Mouse (Mus musculus) erythroblast, embryonic 14.5 days (primary cell): ENCODE results near the gene Slc50a1.

ENCODE experiments used
- GATA1 ChIP-seq: IDR thresholded peaks from 2 replicates; pipeline ENCODE4 v1.6.1; 2012; ENCODE audit warnings: low read length, inconsistent platforms, mixed read lengths
- TAL1 ChIP-seq: IDR thresholded peaks from 3 replicates; pipeline ENCODE4 v1.6.1; 2012; ENCODE audit warnings: low read length, inconsistent platforms, mixed read lengths

DNA sequence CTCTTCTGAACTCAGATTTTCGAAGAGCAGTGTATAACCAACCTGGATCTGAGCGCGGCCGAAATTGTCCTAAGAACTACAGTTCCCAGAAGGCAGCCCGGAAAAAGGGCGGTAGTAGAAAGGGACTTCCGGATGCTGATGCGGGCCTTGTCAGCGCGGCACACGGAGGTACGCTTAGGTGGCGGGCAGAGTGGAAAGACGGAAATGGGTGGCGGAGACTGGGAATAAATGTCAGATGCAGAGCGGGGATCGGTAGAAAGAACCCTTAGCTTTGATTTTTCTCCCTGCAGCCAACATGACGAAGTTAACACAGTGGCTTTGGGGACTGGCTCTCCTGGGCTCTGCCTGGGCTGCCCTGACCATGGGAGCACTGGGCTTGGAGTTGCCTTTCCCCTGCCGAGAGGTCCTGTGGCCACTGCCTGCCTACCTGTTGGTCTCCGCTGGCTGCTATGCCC lies 3.9 kb downstream of the Slc50a1 start:
- TF ChIP-seq TAL1: no peak
- no peak for TF ChIP-seq GATA1
